In genomic region chr8:95433124-95433523, GRCm38 (mm10) we compare ENCODE assay signal across 8 mouse cellular contexts. TPM values are rescaled to one million over a fixed set of nuclear protein-coding genes. Genes with fewer than 3 reads are reported as not detected.
DNase-seq lines count a peak whose midpoint lies in the region; ATAC-seq lines count a peak whose summit lies in the region.

No protein-coding gene starts in this region.

- ATAC-seq in lung, embryonic 16.5 days (ENCODE audit: low read depth) = no peak
- no peak for ATAC-seq in limb, embryonic 13.5 days (ENCODE audit: low FRiP score, low read depth)
- no peak for ATAC-seq in stomach, embryonic 16.5 days (ENCODE audit: insufficient read depth, low FRiP score)
- no peak for ATAC-seq in inflammation-experienced regulatory T-cells, adult 6 months

- H3K27ac ChIP-seq in lung, embryonic 16.5 days (ENCODE audit: low read length) = no peak overlapping the region; the same call in 1 of the 2 replicates
- no peak overlapping the region for H3K27ac ChIP-seq in limb, embryonic 13.5 days
- no peak overlapping the region for H3K27ac ChIP-seq in stomach, embryonic 16.5 days (ENCODE audit: low read length)

- 42% methylated on average over 4 of the region's 4 CpGs for WGBS in lung, embryonic 16.5 days
- WGBS in limb, embryonic 13.5 days = 65% methylated on average over 4 of the region's 4 CpGs
- 46% methylated on average over 4 of the region's 4 CpGs for WGBS in stomach, embryonic 16.5 days

- peak; percentile 24 to 67 for DNase-seq in adrenal gland, adult (ENCODE audit: inconsistent age in 2 of 2, low spot score in 1 of 2)
- no peak for DNase-seq in adrenal gland, postnatal 25 days
- no peak for DNase-seq in lung, postnatal 25 days (ENCODE audit: low spot score)
- DNase-seq in left cerebral cortex, adult 18-20 months (ENCODE audit: low spot score in 2 of 2) = no peak

- peaks cover 41% of the 10 kb centered on the region for H3K4me1 ChIP-seq in lung, embryonic 16.5 days (replicated peaks; ENCODE audit: control insufficient read depth, insufficient read depth, low read length)
- peaks cover 46% of the 10 kb centered on the region for H3K4me1 ChIP-seq in limb, embryonic 13.5 days
- H3K4me1 ChIP-seq in stomach, embryonic 16.5 days (ENCODE audit: control insufficient read depth, insufficient read depth, low read length) = peaks cover 45% of the 10 kb centered on the region

- peak overlapping the region; percentile 93 for H3K4me2 ChIP-seq in lung, embryonic 16.5 days (ENCODE audit: low read depth, low read length)
- H3K4me2 ChIP-seq in limb, embryonic 13.5 days (replicated peaks) = peak overlapping the region; percentile 91
- H3K4me2 ChIP-seq in stomach, embryonic 16.5 days (ENCODE audit: low read depth, low read length) = peak overlapping the region; percentile 77

- H3K9me3 ChIP-seq in lung, embryonic 16.5 days (ENCODE audit: control insufficient read depth, low read length) = no peaks in the 10 kb centered on the region
- no peaks in the 10 kb centered on the region for H3K9me3 ChIP-seq in limb, embryonic 13.5 days
- no peaks in the 10 kb centered on the region for H3K9me3 ChIP-seq in stomach, embryonic 16.5 days (replicated peaks; ENCODE audit: control insufficient read depth, low read length)

- peak overlapping the region; percentile 100 for H3K4me3 ChIP-seq in lung, embryonic 16.5 days (ENCODE audit: low read length)
- peak overlapping the region; percentile 95 for H3K4me3 ChIP-seq in limb, embryonic 13.5 days
- peak overlapping the region; percentile 97 for H3K4me3 ChIP-seq in stomach, embryonic 16.5 days (replicated peaks; ENCODE audit: low read length)

- H3K27me3 ChIP-seq in lung, embryonic 16.5 days (ENCODE audit: control insufficient read depth, insufficient read depth, low read depth, low read length) = no peaks in the 10 kb centered on the region
- no peaks in the 10 kb centered on the region for H3K27me3 ChIP-seq in limb, embryonic 13.5 days
- H3K27me3 ChIP-seq in stomach, embryonic 16.5 days (ENCODE audit: control insufficient read depth, insufficient read depth, low read length) = no peaks in the 10 kb centered on the region

- peak overlapping the region; percentile 95 for H3K9ac ChIP-seq in lung, embryonic 16.5 days (ENCODE audit: low read length)
- H3K9ac ChIP-seq in limb, embryonic 13.5 days = peak overlapping the region; percentile 93
- H3K9ac ChIP-seq in stomach, embryonic 16.5 days (ENCODE audit: low read length) = peak overlapping the region; percentile 97

- no peaks in the 10 kb centered on the region for H3K36me3 ChIP-seq in lung, embryonic 16.5 days (ENCODE audit: control insufficient read depth, insufficient read depth, low read length)
- H3K36me3 ChIP-seq in limb, embryonic 13.5 days = no peaks in the 10 kb centered on the region
- no peaks in the 10 kb centered on the region for H3K36me3 ChIP-seq in stomach, embryonic 16.5 days (ENCODE audit: control insufficient read depth, insufficient read depth, low read length)

RNA-seq across cellular contexts. Expression of gene Cfap20, which starts 1.5 kb away (rescaled TPM):
- total RNA-seq in adrenal gland, postnatal 25 days (2021) = 53.1 and 58.0 TPM in 2 replicates
- polyA plus RNA-seq in lung, embryonic 16.5 days (2015; fragmentation: Nextera tagmentation; extraction: Ambion mirVana) = 149 and 156 TPM in 2 replicates
- polyA plus RNA-seq in limb, embryonic 13.5 days (2015; fragmentation: Nextera tagmentation; extraction: Ambion mirVana) = 154 and 161 TPM in 2 replicates
- 123 and 134 TPM in 2 replicates for polyA plus RNA-seq in stomach, embryonic 16.5 days (2015; fragmentation: Nextera tagmentation; extraction: Ambion mirVana)
- total RNA-seq in left cerebral cortex, adult 18-20 months (2021) = 10 to 100 TPM; 58.8 to 60.7 TPM
- 10 to 100 TPM; 55.7 to 72.2 (median 70.1) TPM for polyA plus RNA-seq in inflammation-experienced regulatory T-cells, adult 6 months (2017; shearing (Covaris generic))

RNA-seq across cellular contexts. Expression of gene Csnk2a2, which starts 56.7 kb away (rescaled TPM):
- total RNA-seq in adrenal gland, postnatal 25 days (2021) = 59.6 and 88.3 TPM in 2 replicates
- 8.4 and 8.8 TPM in 2 replicates for polyA plus RNA-seq in lung, embryonic 16.5 days (2015; fragmentation: Nextera tagmentation; extraction: Ambion mirVana)
- polyA plus RNA-seq in limb, embryonic 13.5 days (2015; fragmentation: Nextera tagmentation; extraction: Ambion mirVana) = 11.9 and 15.4 TPM in 2 replicates
- 6.8 and 7.6 TPM in 2 replicates for polyA plus RNA-seq in stomach, embryonic 16.5 days (2015; fragmentation: Nextera tagmentation; extraction: Ambion mirVana)
- 10 to 100 TPM; 81.8 to 92.0 TPM for total RNA-seq in left cerebral cortex, adult 18-20 months (2021)
- polyA plus RNA-seq in inflammation-experienced regulatory T-cells, adult 6 months (2017; shearing (Covaris generic)) = 10 to 100 TPM; 10.6 to 16.8 (median 12.5) TPM

Comparison
In these comparisons a context has a peak if more than half of its experiments do, and no peak if none do; other contexts are left out.
1. DNase-seq: peak in adrenal gland, adult (2 of 2); none in adrenal gland, postnatal 25 days (single experiment), lung, postnatal 25 days (single experiment) and left cerebral cortex, adult 18-20 months (0 of 2).
2. Peak in every context shown above with its lines, with median percentiles within 50 percentile points of each other: H3K4me2 ChIP-seq, H3K4me3 ChIP-seq and H3K9ac ChIP-seq.